Mouse (Mus musculus): ENCODE results near the gene Lama2.
"Not testable (repeated sequence)": the region's sequence is repeated elsewhere in the genome, so short reads cannot be mapped to it uniquely, and the experiment has no call there.

Gene Lama2

DNA sequence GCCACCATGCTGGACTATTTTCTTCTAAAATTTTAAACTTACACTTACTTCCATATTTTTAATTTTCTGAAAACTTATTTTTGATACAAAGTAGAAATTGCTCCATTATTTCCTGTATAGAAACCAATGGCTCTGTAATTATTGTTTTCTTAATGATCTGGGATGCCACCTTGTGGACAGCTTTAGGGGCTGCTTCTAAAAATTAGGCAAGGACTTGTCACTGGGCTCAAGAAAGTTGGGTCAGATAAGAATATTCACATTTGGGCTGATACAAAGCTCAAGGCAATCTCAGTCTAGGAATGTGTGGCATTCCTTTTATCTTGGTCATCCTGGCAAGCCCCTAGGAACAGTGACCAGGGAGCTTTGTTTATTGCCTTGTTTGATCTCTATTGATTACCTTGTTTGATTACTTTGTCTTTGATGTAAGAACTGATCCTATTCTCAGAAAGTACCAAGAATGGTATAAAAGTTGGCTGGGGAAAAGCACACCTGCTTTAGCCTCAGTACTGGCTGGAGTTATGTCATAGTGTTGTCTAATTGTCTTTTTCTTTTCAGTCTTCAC lies 606.7 kb downstream of the Lama2 start:
- no peak for DNase-seq (ENCODE audit: low spot score in 2 of 2)

DNA sequence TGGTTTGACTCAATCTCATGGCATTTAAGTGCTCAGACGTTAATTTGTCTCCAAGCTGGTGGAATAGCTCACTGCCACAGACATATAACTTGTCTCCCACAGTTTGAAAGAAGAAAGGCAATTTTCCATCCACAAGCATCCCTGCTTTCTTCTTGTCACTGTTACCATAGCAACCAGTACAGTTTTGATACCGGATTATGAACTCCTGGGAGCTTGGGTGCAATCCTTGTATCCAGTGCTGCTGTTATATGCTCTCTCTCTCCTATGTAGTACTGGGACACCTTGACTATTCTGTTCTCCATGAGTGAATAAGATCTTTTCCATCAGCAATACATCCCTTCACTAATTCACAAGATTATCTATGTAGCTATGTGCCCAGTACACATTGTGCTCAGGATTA lies 612.2 kb downstream of the Lama2 start:
- no peak for DNase-seq (ENCODE audit: low spot score in 2 of 2)

DNA sequence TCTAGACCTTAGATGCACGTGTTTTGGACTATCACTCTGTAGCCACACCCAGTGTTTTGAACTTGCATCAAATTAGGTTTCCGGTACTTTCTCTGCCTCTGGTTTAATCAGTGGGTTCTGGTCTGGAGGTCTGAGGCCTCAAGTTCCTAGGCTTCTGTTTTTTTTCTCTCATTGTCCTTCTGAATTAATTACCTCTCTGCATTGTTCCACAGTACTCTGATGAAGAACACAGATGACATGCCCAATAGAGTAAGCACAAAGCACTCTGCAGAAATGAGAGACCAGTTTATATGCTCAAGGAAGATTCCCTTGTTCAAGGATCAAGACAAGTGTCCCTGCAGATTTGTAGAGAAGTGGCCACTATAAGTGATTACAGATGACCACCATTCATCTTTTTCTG lies 613.8 kb downstream of the Lama2 start:
- no peak for DNase-seq (ENCODE audit: low spot score in 2 of 2)

DNA sequence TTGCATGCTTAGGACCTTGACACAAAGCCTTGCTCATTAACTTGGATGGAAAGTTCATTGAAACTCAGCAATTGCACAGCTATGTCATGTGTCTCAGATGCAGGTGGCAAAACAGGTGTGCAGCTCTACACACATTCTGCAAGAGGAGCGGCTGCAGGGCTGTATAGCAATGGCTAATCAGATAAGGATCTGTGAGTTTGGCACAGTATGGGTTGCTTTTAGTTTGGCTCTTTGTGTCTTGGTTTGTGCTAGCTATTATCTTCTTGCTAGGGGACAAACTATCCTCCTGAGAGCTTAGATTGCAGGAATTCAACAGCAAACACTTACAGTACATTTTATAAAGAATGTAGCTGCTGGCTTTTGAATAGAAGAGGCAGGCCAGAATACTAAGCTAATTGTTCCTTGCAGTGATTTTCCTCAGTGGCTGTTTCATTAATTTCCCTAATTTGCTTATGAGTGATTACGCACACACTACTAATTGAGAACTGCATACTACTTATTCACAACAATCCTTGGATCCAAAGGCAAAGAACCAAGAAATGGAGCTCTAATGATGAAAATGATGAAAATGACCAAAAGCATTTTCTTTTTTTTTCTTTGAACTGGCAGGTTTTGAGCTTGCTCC lies 617.9 kb downstream of the Lama2 start:
- no peak for DNase-seq (ENCODE audit: low spot score in 2 of 2)

DNA sequence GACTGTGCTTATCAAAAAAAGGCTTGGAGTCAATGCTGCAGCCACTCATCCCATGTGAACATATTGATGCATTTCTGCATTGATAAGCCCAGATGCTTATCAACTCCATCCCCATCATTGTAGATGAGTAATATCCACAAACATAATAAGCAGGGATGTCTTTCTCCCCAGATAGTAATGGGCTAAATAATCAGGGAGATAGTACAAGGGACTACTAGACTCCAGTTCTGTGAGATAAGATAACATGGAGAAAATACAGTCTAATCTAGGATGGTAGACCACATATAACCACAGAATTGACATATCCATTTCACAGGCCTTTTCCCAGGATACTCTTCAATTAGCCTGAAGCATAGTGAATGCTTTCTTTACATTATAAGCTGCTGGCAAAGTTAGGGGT lies 622.9 kb downstream of the Lama2 start:
- no peak for DNase-seq (ENCODE audit: low spot score in 2 of 2)

DNA sequence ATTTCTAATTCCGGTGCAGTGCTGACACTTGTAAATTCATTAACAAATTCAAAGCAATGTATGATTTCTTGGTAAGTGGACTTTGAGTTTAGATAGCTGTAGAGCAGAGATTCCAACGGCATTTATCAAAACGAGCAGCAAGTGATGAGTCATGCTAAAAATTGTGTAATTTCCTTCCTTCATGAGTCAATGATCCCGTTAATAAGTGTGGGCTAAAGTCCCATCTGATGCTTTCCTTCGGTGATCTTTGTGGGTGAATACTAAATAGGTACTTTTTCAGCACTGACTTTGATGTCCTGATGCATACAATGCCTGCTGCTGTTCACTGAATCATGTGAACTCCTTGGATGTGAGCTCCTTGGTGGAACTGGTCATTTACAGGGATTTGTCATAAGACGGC lies 623.6 kb downstream of the Lama2 start:
- DNase-seq (ENCODE audit: low spot score in 2 of 2), result no peak

DNA sequence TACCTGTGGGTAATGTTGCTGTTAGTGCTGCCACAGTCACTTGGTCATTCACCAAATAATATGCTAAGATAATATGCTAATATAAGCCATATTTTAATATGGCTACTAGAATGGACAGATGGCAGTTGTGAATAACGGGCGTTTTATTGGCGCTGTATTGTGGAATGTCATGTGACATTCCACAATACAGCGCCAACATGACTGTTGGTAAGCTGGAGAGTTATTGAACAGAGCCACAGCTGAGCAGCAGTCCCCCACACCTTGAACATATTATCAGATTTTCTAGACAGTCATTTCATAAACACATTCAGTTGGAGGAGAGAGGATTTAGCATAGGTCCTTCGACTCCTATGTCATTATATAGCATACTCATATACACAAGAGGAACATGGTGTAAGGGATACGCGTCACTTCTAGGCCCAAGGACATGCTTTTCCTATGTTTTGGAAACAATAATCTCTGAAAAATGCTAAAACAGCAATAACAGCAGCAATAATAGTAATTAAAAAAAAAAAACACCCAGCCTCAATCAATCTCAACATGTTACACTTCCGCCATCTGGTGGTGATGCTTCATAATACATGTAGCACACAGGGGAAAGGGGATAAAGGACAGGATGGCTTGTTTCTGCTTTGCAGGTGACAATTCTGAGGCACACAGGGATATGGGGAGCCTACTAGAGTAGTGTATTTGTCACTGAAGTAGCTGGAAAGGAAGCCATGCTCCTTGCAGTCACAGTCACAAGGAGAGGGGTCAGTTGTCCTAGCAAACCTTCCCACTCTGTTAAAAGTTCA lies 624.2 kb downstream of the Lama2 start:
- DNase-seq (ENCODE audit: low spot score in 2 of 2), result peak; percentile 13 to 18

DNA sequence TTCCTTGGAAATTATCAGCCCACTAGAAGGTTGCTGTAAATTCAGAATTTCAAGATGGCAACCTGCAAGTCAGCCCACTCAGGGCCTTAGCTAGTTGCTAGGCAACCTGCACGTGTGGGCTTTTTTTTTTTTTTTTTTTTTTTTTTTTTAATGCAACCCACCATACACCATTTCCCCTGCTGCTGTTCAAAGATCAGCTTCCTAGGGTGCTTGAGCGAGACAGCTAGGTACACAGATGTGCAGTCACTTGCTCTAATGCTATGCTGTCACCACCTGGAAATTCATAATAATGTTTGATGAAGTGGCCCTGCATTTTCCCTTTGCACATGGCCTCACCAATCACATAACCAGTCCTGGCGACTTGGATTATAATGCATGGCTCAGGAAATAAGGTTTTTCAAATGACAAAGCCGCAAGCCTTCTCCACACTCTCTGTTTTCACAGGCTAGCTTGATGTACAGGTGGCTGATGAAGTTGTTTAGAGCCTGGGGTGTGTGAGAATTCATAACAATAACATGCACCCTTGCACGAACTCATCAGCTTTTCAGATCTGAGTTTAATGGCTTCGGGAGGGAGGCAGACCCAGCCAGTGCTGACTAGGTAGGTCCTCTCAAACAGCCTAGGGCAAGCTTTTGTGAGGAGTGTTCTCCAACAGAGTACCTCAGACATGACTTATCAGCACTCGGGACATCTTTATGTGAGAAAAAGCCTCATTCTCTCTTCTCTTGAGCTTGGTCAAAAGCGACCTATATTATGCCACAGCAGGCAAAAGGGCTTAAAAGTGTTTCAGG lies 625.4 kb downstream of the Lama2 start:
- DNase-seq (ENCODE audit: low spot score in 2 of 2), result no peak

DNA sequence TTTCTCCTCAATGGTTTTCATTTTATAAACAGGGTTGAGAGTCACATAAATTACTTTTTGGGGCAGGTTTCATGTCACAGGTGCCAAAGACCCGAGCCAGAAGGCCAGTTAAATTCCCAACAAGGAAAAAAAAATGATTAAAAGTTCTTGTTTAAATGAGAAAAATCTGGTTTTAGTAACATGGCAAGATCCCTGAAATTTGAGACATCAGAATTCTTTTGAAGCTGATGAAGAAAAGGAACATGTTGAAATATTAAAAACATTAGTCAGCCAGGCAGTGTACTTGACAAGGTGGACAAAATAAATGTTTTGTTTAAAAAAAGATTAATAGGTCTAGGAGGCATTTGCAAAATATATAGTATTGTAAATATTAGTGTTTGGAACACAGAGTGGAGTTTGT lies 634.1 kb downstream of the Lama2 start:
- no peak for DNase-seq (ENCODE audit: low spot score in 2 of 2)

DNA sequence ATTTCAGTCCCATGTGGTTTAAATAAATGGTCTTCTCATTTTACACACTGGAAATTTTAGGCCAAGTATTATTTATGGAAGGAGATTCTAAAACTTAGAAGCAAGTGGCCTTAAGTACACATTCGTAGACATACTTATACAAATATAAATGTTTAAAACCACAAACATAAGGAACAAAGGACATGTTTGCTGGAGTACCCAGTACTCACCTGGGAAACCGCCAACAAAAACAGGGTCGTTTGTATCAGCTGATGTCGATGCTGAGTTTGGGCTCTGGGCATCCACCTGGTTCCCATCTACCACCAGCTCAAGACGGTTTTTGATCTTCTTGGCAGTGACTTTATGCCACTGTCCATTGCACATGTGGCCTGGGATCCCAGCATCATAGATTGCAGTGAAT lies 635.5 kb downstream of the Lama2 start:
- not testable (repeated sequence) for DNase-seq (ENCODE audit: low spot score in 2 of 2)

DNA sequence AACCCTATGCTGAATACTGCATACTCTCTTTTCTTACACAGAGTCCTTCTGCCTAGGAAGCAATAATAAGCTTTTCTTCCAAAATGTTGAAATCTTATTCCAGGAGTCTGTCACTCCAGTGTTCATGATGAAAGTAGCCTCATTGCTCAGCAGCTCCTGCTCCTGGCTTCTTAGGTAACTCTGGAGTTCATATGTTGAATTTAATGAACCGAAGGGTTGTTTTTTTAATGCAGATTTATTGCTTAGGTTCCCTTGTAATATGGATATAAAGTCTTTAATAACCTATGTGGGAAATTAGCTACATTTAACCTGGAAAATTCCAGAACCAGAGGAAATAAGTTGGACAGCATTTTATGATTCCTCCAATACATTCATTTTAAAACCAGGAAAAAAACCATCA lies 636.0 kb downstream of the Lama2 start:
- DNase-seq (ENCODE audit: low spot score in 2 of 2), result no peak

DNA sequence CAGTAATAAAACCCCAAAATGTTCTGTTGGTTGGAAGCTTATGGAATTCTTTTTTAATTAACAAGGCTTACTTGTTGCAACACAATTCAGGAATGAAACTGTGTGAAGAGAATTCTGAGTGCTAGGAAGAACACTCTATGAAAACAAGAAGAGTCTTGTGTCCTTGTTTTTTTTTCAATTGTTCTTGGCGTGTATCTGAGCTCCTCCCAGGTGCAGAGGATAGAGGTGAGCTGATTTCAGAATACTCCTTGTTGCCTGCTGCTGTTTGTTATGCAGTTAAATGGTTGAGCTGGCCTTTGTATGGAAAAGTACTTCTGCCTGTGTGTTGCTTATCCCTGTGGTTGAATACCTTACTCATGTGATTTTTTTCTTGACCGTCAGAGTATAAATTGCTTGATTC lies 636.9 kb downstream of the Lama2 start:
- no peak for DNase-seq (ENCODE audit: low spot score in 2 of 2)

DNA sequence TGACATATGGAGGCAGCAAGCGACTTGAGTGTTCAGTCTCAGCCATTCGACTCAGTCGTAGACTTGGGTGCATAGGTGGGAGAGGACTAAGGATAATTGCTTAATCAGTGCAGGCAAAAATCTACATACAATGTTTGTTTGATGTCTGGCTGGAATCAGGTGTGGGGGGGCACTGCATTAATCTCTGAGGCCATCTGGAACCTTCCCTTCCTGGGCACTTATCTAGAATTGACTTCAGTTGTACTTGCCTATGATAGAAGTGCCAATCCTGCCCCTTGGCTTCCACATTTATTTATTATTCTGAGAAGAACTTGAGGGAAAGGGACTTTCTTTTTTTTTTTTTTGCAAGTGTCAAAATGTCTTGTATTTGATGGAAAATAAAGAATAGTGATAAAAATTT lies 644.2 kb downstream of the Lama2 start:
- no peak for DNase-seq (ENCODE audit: low spot score in 2 of 2)

DNA sequence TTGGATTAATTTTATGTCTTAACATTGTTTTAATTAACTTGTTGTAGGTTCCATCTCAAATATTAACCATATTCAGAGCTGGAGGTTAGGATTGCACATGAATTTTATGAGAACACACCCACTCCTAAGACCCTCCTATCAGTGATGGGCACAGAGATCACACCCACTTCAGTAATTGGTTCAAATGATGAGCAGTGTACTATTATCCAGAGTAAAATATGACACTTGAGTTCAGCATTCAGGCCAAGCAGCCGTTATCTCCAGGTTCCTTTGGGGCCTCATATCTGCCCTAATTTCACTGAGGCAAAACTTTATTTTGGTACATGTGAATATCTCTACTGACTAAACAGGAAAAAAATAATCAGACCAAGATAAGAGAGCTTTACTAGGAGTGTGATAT lies 645.3 kb downstream of the Lama2 start:
- no peak for DNase-seq (ENCODE audit: low spot score in 2 of 2)

DNA sequence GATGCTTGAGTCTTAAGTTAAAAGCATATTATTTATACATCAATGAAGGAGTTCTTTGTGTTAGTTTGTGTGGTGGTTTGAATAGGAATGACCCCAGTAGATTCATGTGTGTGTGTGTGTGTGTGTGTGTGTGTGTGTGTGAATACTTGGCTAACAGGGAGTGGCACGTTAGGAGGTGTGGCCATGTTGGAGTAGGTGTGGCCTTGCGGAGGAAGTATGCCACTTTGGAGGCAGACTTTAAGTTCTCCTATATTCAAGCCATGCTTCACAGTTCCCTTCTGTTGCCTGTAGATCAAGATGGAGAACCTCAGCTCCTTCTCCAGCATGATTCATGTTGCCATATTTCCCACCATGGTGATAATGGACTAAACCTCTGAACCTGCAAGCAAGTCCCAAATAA lies 646.0 kb downstream of the Lama2 start:
- no peak for DNase-seq (ENCODE audit: low spot score in 2 of 2)

DNA sequence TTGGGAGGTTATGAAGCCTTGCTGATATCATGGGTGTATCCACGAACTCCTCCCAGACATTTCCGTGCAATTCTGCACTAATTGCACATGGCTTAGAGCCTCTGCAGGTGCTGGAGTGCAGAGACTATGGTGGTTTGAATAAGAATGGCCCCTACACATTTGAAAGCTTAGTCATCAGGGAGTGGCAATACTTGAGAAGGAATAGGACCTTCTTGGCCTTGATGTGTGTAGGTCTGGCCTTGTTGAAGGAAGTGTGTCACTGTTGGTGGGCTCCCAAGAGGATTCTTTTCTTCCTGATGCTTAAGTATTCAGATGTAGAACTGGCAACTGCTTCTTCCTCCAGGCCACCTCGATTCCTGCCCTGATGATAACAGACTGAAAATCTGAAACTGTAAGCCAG lies 661.0 kb downstream of the Lama2 start:
- no peak for DNase-seq (ENCODE audit: low spot score in 2 of 2)

DNA sequence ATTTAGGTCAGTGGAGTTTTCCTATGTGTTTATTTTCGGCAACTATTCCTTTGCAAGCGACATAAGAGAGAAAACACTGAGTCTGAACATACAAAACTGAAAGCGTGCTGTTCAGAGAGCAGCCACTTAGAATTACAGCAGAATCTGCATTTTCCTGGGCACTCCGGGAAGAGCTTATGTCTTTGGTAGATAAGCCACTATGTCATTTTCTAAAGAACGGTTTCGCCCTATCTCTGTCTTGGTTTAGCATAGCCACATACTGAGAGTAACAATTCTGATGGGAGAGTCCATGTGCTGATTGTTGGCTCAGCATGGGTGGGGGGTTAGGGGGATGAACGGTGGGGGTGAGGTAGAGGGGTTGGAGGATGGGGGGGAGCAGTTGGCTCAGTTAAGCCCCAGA lies 669.1 kb downstream of the Lama2 start:
- no peak for DNase-seq (ENCODE audit: low spot score in 2 of 2)

DNA sequence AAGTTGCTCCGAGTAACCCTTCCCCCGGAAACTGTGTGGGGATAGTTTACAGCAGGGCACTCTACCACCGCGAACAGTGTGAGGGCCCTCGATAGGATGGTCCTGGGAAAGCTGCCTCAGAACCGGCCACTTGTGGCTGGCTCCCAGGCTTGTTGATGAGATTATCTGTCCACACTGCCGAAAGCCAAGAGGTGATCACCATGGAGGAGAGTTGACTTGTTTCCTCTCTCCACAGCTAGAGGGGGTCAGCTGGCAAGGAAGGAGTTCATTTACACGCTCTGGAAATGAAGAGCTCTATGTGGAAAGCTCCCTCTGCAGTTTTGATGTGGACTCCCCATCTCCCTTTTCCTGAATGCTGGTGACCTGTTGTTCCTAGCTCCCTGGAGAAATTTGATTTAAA lies 669.9 kb downstream of the Lama2 start:
- no peak for DNase-seq (ENCODE audit: low spot score in 2 of 2)

DNA sequence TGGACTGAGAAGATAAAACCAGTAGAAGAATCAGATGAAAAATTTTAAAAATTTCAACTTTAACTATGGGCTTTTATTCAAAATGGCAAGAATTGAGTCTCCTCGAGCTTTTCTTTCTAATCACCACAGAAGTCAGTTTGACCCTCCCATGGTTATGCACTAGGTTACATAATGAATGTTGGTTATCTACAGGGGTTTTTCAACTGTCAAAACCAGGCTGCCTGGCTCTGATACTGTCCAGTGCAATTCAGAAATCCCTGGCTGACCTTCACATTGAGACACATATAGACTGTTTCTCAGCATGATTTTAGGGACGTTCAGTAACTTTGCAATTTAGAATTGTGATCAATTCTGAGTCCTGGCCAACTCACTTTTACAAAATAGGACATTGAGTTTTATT lies 671.2 kb downstream of the Lama2 start:
- DNase-seq (ENCODE audit: low spot score in 2 of 2), result no peak

DNA sequence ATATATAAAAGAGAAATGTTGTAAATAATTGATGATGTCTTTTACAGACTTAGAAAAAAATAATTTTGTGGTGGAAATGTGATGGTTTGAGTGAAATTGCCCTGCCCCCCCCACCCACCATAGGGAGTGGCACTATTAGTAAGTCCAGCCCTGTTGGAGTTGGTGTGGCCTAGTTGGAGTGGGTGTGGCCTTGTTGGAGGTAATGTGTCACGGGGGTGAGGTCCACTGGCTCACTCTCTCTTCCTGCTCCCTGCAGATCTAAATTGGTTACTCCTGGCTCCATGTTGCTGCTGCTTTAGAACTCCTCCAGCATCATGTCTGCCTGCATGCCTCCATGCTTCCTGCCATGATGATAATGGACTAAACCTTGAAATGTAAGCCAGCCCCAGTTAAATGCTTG lies 680.0 kb downstream of the Lama2 start:
- DNase-seq (ENCODE audit: low spot score in 2 of 2), result no peak

DNA sequence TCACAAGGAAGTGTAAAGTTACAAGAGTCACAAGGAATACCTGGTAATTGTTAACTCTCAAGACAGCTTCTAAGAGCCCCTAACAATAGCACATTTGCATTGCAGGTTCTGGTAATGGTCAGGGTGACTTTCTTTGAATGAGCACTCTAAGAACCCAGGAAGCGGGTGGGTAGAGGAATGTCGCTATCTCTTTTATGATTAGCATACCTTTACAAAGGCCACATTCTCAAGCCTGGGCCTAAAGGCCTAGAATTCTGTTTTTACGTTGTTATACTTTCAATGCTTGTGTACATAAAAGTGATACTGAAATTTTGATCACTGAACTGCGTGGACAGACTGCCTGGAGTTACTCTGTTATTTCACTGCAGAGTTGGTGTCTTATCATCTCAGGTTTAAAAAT lies 681.1 kb downstream of the Lama2 start:
- not testable (repeated sequence) for DNase-seq (ENCODE audit: low spot score in 2 of 2)

DNA sequence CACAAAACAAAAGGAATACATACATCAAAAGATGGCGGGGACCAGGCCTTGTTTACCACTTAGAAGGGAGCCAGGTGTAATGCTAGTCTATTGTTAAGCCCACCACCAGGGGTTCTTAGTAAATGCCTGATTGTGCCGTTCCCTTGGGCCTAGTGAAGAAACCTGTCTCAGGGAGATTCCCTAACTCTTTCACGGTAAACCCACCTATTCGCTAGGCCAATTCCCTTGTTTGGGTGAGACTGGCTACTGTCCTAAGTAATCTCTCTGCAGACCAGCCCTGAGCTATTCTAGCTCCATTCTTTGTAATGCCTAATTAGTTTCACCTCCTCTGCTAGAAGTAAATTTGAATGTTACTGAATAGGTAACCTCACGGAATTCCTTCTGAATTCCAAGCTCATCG lies 683.5 kb downstream of the Lama2 start:
- DNase-seq (ENCODE audit: low spot score in 2 of 2), result not testable (repeated sequence)
